Mouse (Mus musculus): Measurements from ENCODE around the gene Tnp1. TPM values are rescaled to one million over a fixed set of nuclear protein-coding genes. Genes with fewer than 3 reads are reported as not detected.

The Tnp1 gene
- polyA plus RNA-seq, 1 experiment, result not detected

DNA sequence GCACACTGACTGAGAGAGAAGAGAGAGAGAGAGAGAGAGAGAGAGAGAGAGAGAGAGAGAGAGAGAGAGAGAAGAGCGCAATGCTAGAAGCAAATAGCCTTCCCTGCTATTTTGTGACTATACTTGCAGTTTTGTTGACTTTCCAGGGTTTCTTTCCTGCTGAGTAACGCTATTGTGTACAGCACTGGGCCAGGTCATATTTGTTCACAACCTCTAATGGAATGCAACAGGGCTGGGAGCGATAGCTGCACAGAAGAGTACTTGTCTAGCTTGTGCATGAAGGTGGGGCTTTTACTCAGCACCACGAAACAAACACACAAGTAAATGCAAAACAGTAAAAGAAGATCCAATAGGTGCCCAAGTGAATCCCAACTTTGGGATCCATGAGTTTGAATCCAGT, 11.7 kb upstream of the Tnp1 start:
- H3K9ac ChIP-seq (ENCODE audit: low read depth, poor library complexity, severe bottlenecking), result no peak overlapping the region
- no peaks in the 10 kb centered on the region for H3K36me3 ChIP-seq (ENCODE audit: control insufficient read depth, insufficient read depth, low read length, poor library complexity, severe bottlenecking)
- H3K4me1 ChIP-seq (ENCODE audit: control insufficient read depth, insufficient read depth, low read length), result no peaks in the 10 kb centered on the region
- no peaks in the 10 kb centered on the region for H3K27me3 ChIP-seq (ENCODE audit: control insufficient read depth, insufficient read depth, low read length, poor library complexity, severe bottlenecking)
- H3K9me3 ChIP-seq (replicated peaks; ENCODE audit: control insufficient read depth, insufficient read depth, low read length, poor library complexity, severe bottlenecking), result no peaks in the 10 kb centered on the region
- TF ChIP-seq CTCF (IDR thresholded peaks at IDR 0.05; ENCODE audit: low read depth, low read length) (no peak), EP300 (IDR thresholded peaks at IDR 0.05; ENCODE audit: insufficient read depth, low read depth, low read length) (no peak), POLR2A (IDR thresholded peaks at IDR 0.05; ENCODE audit: insufficient read depth, low read length) (no peak)
- no peak overlapping the region for H3K4me3 ChIP-seq (ENCODE audit: low read depth, low read length)
- H3K27ac ChIP-seq (ENCODE audit: insufficient read depth, low read length), result no peak overlapping the region

GRCm38 (mm10) chr1:73026786-73027299, 11.1 kb upstream of the Tnp1 start:
- Histone ChIP-seq H3K27ac (ENCODE audit: insufficient read depth, low read length) (no peak overlapping the region), H3K9me3 (replicated peaks; ENCODE audit: control insufficient read depth, insufficient read depth, low read length, poor library complexity, severe bottlenecking) (no peaks in the 10 kb centered on the region), H3K27me3 (ENCODE audit: control insufficient read depth, insufficient read depth, low read length, poor library complexity, severe bottlenecking) (no peaks in the 10 kb centered on the region), H3K4me3 (ENCODE audit: low read depth, low read length) (no peak overlapping the region), H3K4me1 (ENCODE audit: control insufficient read depth, insufficient read depth, low read length) (no peaks in the 10 kb centered on the region), H3K9ac (ENCODE audit: low read depth, poor library complexity, severe bottlenecking) (no peak overlapping the region), H3K36me3 (ENCODE audit: control insufficient read depth, insufficient read depth, low read length, poor library complexity, severe bottlenecking) (no peaks in the 10 kb centered on the region)
- TF ChIP-seq EP300 (IDR thresholded peaks at IDR 0.05; ENCODE audit: insufficient read depth, low read depth, low read length), result no peak
- no peak for TF ChIP-seq POLR2A (IDR thresholded peaks at IDR 0.05; ENCODE audit: insufficient read depth, low read length)
- no peak for TF ChIP-seq CTCF (IDR thresholded peaks at IDR 0.05; ENCODE audit: low read depth, low read length)

DNA sequence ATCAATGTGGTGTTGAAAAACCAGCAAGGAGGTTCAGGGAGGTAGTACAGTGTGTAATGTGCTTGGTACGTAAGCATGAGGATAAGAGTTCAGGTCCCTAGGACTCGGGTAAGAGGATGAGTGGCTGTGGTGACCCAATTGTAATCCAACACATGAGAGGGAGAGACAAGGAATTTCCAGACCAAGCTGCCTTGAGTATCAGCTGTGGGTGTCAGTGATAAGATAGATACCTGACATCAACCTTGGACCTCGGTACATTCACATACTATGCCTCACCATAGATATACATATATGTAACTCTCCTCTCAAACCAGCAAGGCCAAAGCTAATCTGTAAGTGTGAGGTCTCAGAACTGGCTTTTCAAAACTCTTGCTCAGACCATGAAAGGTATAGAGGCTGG, 10.4 kb upstream of the Tnp1 start:
- Histone ChIP-seq H3K9ac (ENCODE audit: low read depth, poor library complexity, severe bottlenecking) (no peak overlapping the region), H3K9me3 (replicated peaks; ENCODE audit: control insufficient read depth, insufficient read depth, low read length, poor library complexity, severe bottlenecking) (no peaks in the 10 kb centered on the region), H3K4me1 (ENCODE audit: control insufficient read depth, insufficient read depth, low read length) (no peaks in the 10 kb centered on the region), H3K36me3 (ENCODE audit: control insufficient read depth, insufficient read depth, low read length, poor library complexity, severe bottlenecking) (no peaks in the 10 kb centered on the region), H3K27me3 (ENCODE audit: control insufficient read depth, insufficient read depth, low read length, poor library complexity, severe bottlenecking) (no peaks in the 10 kb centered on the region), H3K27ac (ENCODE audit: insufficient read depth, low read length) (no peak overlapping the region), H3K4me3 (ENCODE audit: low read depth, low read length) (no peak overlapping the region)
- no peak for TF ChIP-seq POLR2A (IDR thresholded peaks at IDR 0.05; ENCODE audit: insufficient read depth, low read length)
- no peak for TF ChIP-seq CTCF (IDR thresholded peaks at IDR 0.05; ENCODE audit: low read depth, low read length)
- TF ChIP-seq EP300 (IDR thresholded peaks at IDR 0.05; ENCODE audit: insufficient read depth, low read depth, low read length), result no peak

GRCm38 (mm10) chr1:73006847-73007246, 8.9 kb downstream of the Tnp1 start:
- Histone ChIP-seq H3K4me1 (ENCODE audit: control insufficient read depth, insufficient read depth, low read length) (no peaks in the 10 kb centered on the region), H3K36me3 (ENCODE audit: control insufficient read depth, insufficient read depth, low read length, poor library complexity, severe bottlenecking) (no peaks in the 10 kb centered on the region), H3K4me3 (ENCODE audit: low read depth, low read length) (no peak overlapping the region), H3K9me3 (replicated peaks; ENCODE audit: control insufficient read depth, insufficient read depth, low read length, poor library complexity, severe bottlenecking) (peaks cover 4% of the 10 kb centered on the region), H3K27ac (ENCODE audit: insufficient read depth, low read length) (no peak overlapping the region), H3K27me3 (ENCODE audit: control insufficient read depth, insufficient read depth, low read length, poor library complexity, severe bottlenecking) (no peaks in the 10 kb centered on the region), H3K9ac (ENCODE audit: low read depth, poor library complexity, severe bottlenecking) (no peak overlapping the region)
- TF ChIP-seq CTCF (IDR thresholded peaks at IDR 0.05; ENCODE audit: low read depth, low read length), result no peak
- no peak for TF ChIP-seq EP300 (IDR thresholded peaks at IDR 0.05; ENCODE audit: insufficient read depth, low read depth, low read length)
- TF ChIP-seq POLR2A (IDR thresholded peaks at IDR 0.05; ENCODE audit: insufficient read depth, low read length), result no peak

- TF ChIP-seq EP300 (IDR thresholded peaks at IDR 0.05; ENCODE audit: insufficient read depth, low read depth, low read length) (no peak), CTCF (IDR thresholded peaks at IDR 0.05; ENCODE audit: low read depth, low read length) (no peak), POLR2A (IDR thresholded peaks at IDR 0.05; ENCODE audit: insufficient read depth, low read length) (no peak)
- no peak overlapping the region for H3K27ac ChIP-seq (ENCODE audit: insufficient read depth, low read length)
- H3K4me3 ChIP-seq (ENCODE audit: low read depth, low read length), result no peak overlapping the region
- H3K27me3 ChIP-seq (ENCODE audit: control insufficient read depth, insufficient read depth, low read length, poor library complexity, severe bottlenecking), result no peaks in the 10 kb centered on the region
- H3K9me3 ChIP-seq (replicated peaks; ENCODE audit: control insufficient read depth, insufficient read depth, low read length, poor library complexity, severe bottlenecking), result peaks cover 4% of the 10 kb centered on the region
- H3K36me3 ChIP-seq (ENCODE audit: control insufficient read depth, insufficient read depth, low read length, poor library complexity, severe bottlenecking), result no peaks in the 10 kb centered on the region
- H3K9ac ChIP-seq (ENCODE audit: low read depth, poor library complexity, severe bottlenecking), result no peak overlapping the region
- no peaks in the 10 kb centered on the region for H3K4me1 ChIP-seq (ENCODE audit: control insufficient read depth, insufficient read depth, low read length)
Observed at GRCm38 (mm10) chr1:73004890-73005289, 10.8 kb downstream of the Tnp1 start.

DNA sequence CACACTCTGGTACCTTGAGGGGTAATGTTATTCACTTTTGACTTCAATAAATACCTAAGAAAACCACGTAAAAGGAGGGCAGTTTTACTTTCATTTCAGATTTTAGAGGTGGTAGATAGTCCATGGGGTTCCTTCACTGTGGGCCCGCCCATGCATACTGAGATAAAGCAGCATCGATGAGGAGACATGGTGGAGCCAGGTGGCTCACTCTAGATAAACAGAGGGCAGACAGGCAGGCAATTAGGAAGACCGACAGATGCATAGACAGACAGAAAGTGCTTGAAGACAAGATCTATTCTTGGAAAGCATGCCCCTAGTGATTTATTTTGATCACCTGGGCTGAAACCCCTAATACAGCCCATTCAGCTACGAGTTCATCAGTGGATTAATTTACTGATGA, 13.1 kb downstream of the Tnp1 start:
- Histone ChIP-seq H3K4me3 (ENCODE audit: low read depth, low read length) (no peak overlapping the region), H3K4me1 (ENCODE audit: control insufficient read depth, insufficient read depth, low read length) (no peaks in the 10 kb centered on the region), H3K27ac (ENCODE audit: insufficient read depth, low read length) (no peak overlapping the region), H3K27me3 (ENCODE audit: control insufficient read depth, insufficient read depth, low read length, poor library complexity, severe bottlenecking) (no peaks in the 10 kb centered on the region; the same call in 1 of the 2 replicates), H3K9me3 (replicated peaks; ENCODE audit: control insufficient read depth, insufficient read depth, low read length, poor library complexity, severe bottlenecking) (no peaks in the 10 kb centered on the region; the same call in 1 of the 2 replicates), H3K9ac (ENCODE audit: low read depth, poor library complexity, severe bottlenecking) (no peak overlapping the region), H3K36me3 (ENCODE audit: control insufficient read depth, insufficient read depth, low read length, poor library complexity, severe bottlenecking) (no peaks in the 10 kb centered on the region)
- no peak for TF ChIP-seq CTCF (IDR thresholded peaks at IDR 0.05; ENCODE audit: low read depth, low read length)
- TF ChIP-seq POLR2A (IDR thresholded peaks at IDR 0.05; ENCODE audit: insufficient read depth, low read length), result no peak
- TF ChIP-seq EP300 (IDR thresholded peaks at IDR 0.05; ENCODE audit: insufficient read depth, low read depth, low read length), result no peak
